Mouse (Mus musculus) small intestine, adult 2 months (tissue): ENCODE measurements around the gene Ubac2. TPM values are rescaled to one million over a fixed set of nuclear protein-coding genes. Genes with fewer than 3 reads are reported as not detected.

Source experiments
- H3K27ac ChIP-seq: fragments of 200-500 bp; 2 replicates; pipeline ENCODE4 v1.5.1; 2012; ENCODE audit warnings: low read depth, low read length, control low read depth, inconsistent platforms; ENCODE audit not compliant: insufficient read depth
- H3K27me3 ChIP-seq: fragments of 200-500 bp; 2 replicates; pipeline ENCODE4 v1.6.1; 2012; ENCODE audit warnings: mild to moderate bottlenecking, moderate library complexity, low read length, inconsistent platforms; ENCODE audit not compliant: control insufficient read depth, insufficient read depth
- H3K36me3 ChIP-seq: fragments of 200-500 bp; 2 replicates; pipeline ENCODE4 v1.6.1; 2012; ENCODE audit warnings: mild to moderate bottlenecking, low read length, control low read depth, inconsistent platforms; ENCODE audit not compliant: control insufficient read depth, insufficient read depth
- H3K4me1 ChIP-seq: fragments of 200-500 bp; 2 replicates; pipeline ENCODE4 v1.6.1; 2012; ENCODE audit warnings: low read length, inconsistent platforms, mixed read lengths; ENCODE audit not compliant: control insufficient read depth, insufficient read depth, insufficient read length
- H3K4me3 ChIP-seq: fragments of 200-500 bp; 2 replicates; pipeline ENCODE4 v1.5.1; 2012; ENCODE audit warnings: low read depth, mild to moderate bottlenecking, control low read depth, inconsistent platforms, low read length, moderate library complexity
- CTCF ChIP-seq: fragments of 200-500 bp; IDR thresholded peaks from 2 replicates; pipeline ENCODE4 v1.5.1; 2012; ENCODE audit warnings: low read depth, mild to moderate bottlenecking, control low read depth, inconsistent platforms, low read length, moderate library complexity, mixed read lengths; ENCODE audit not compliant: insufficient replicate concordance, insufficient read length; ENCODE audit errors: extremely low read depth
- POLR2A ChIP-seq: fragments of 200-500 bp; IDR thresholded peaks from 2 replicates; pipeline ENCODE4 v1.6.1; 2012; ENCODE audit warnings: low read depth, mild to moderate bottlenecking, control low read depth, inconsistent platforms, low read length, moderate library complexity
- WGBS: fragments of 180-500 bp; shearing (Covaris S2); methylation state at CpG from one replicate; pipeline ENCODE4 v1.1.7; 2018; 5-methylcytosine and 5-hydroxymethylcytosine counted together
- polyA plus RNA-seq: library from polyadenylated mRNA; depleted of rRNA; stranded (reverse); fragments of >200 nt; gene quantifications from 2 replicates; pipeline ENCODE4 v1.2.3, GENCODE M21; 2012

Ubac2 gene
- polyA plus RNA-seq, 1 experiment: 48.4 TPM

- TF ChIP-seq POLR2A (no peak), CTCF (no peak)
- H3K4me1 ChIP-seq: peaks cover 16% of the 10 kb centered on the region
- H3K36me3 ChIP-seq: peaks cover 10% of the 10 kb centered on the region
- WGBS: 82% methylated on average over 3 of the region's 3 CpGs
- no peak overlapping the region for H3K4me3 ChIP-seq
- no peaks in the 10 kb centered on the region for H3K27me3 ChIP-seq
- H3K27ac ChIP-seq: no peak overlapping the region
Observed at GRCm38 (mm10) chr14:121958041-121958750, 79.8 kb downstream of the Ubac2 start.

- H3K27ac ChIP-seq: 0 out of 2 replicates have a peak overlapping the region, but pooled peaks have one; percentile 2
- 23% methylated on average over 10 of the region's 10 CpGs for WGBS
- no peak overlapping the region for H3K4me3 ChIP-seq
- TF ChIP-seq CTCF (no peak), POLR2A (no peak)
- peaks cover 20% of the 10 kb centered on the region for H3K4me1 ChIP-seq
- H3K36me3 ChIP-seq: peaks cover 10% of the 10 kb centered on the region
- no peaks in the 10 kb centered on the region for H3K27me3 ChIP-seq
Observed at GRCm38 (mm10) chr14:121958751-121959537, 80.5 kb downstream of the Ubac2 start.

GRCm38 (mm10) chr14:121959538-121959980 lies 81.1 kb downstream of the Ubac2 start:
- 84% methylated on average over 3 of the region's 3 CpGs for WGBS
- Histone ChIP-seq H3K27me3 (no peaks in the 10 kb centered on the region), H3K27ac (no peak overlapping the region), H3K36me3 (peaks cover 5% of the 10 kb centered on the region), H3K4me1 (peaks cover 21% of the 10 kb centered on the region), H3K4me3 (no peak overlapping the region)
- TF ChIP-seq POLR2A (no peak), CTCF (no peak)

- WGBS: 85% methylated on average over 4 of the region's 4 CpGs
- H3K27ac ChIP-seq: no peak overlapping the region
Observed at GRCm38 (mm10) chr14:121960031-121960430, 81.6 kb downstream of the Ubac2 start.

GRCm38 (mm10) chr14:121960531-121960930 lies 82.1 kb downstream of the Ubac2 start:
- Histone ChIP-seq H3K27ac (no peak overlapping the region), H3K27me3 (no peaks in the 10 kb centered on the region), H3K4me3 (no peak overlapping the region), H3K4me1 (peaks cover 21% of the 10 kb centered on the region), H3K36me3 (peaks cover 3% of the 10 kb centered on the region; the same call in 1 of the 2 replicates)
- TF ChIP-seq POLR2A: no peak
- TF ChIP-seq CTCF: no peak
- 40% methylated on average over 2 of the region's 2 CpGs for WGBS

More at GRCm38 (mm10) chr14:121960031-121960430, 81.6 kb downstream of the Ubac2 start:
- no peaks in the 10 kb centered on the region for H3K27me3 ChIP-seq
- H3K36me3 ChIP-seq: peaks cover 3% of the 10 kb centered on the region; the same call in 1 of the 2 replicates
- peaks cover 21% of the 10 kb centered on the region for H3K4me1 ChIP-seq
- H3K4me3 ChIP-seq: no peak overlapping the region
- TF ChIP-seq POLR2A: no peak
- TF ChIP-seq CTCF: no peak

GRCm38 (mm10) chr14:121960997-121961396 lies 82.6 kb downstream of the Ubac2 start:
- 40% methylated on average over 6 of the region's 6 CpGs for WGBS
- TF ChIP-seq CTCF (no peak), POLR2A (no peak)
- Histone ChIP-seq H3K27me3 (no peaks in the 10 kb centered on the region), H3K4me1 (peaks cover 21% of the 10 kb centered on the region), H3K27ac (no peak overlapping the region), H3K4me3 (no peak overlapping the region), H3K36me3 (peaks cover 3% of the 10 kb centered on the region; the same call in 1 of the 2 replicates)

- Histone ChIP-seq H3K36me3 (peaks cover 1% of the 10 kb centered on the region; the same call in 1 of the 2 replicates), H3K4me1 (peaks cover 21% of the 10 kb centered on the region), H3K27ac (peak overlapping the region; percentile 55; the same call in 1 of the 2 replicates), H3K4me3 (peak overlapping the region; percentile 15), H3K27me3 (no peaks in the 10 kb centered on the region)
- TF ChIP-seq CTCF: no peak
- no peak for TF ChIP-seq POLR2A
- WGBS: 73% methylated on average over 12 of the region's 12 CpGs
Observed at GRCm38 (mm10) chr14:121961496-121962127, 83.2 kb downstream of the Ubac2 start.
